Mouse (Mus musculus): ENCODE measurements around the gene Alb. TPM values are rescaled to one million over a fixed set of nuclear protein-coding genes. Genes with fewer than 3 reads are reported as not detected.

Alb gene
- not detected for polyA plus RNA-seq (2017; shearing (Covaris generic))

GRCm38 (mm10) chr5:90460619-90461018 lies at the start of gene Alb:
Gene Alb (plus strand): TSS chr5:90460897.

DNA sequence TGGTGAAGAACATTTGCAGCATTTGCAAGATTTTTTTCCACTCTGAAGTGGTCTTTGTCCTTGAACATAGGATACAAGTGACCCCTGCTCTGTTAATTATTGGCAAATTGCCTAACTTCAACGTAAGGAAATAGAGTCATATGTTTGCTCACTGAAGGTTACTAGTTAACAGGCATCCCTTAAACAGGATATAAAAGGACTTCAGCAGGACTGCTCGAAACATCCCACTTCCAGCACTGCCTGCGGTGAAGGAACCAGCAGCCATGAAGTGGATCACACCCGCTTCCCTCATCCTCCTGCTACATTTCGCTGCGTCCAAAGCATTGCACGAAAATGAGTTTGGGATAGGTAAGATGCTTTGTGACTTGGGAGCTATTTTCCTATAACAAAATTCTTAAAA lies 29.8 kb downstream of the Alb start, which contains the start of gene Afp:
Afp (plus strand) TSS at position 220 of the 400 bp plus-strand sequence.

GRCm38 (mm10) chr5:90518356-90519100 lies 57.8 kb downstream of the Alb start, which contains the start of gene Afm:
Gene Afm (plus strand): TSS chr5:90518932.

Other genes with a start within 250 kb of the Alb start
- gene Cox18, start 236.9 kb upstream of the Alb start, polyA plus RNA-seq (2017; shearing (Covaris generic)), result 21.5 TPM
- gene Ankrd17, start 94.3 kb upstream of the Alb start, polyA plus RNA-seq (2017; shearing (Covaris generic)), result 27.7 TPM
- gene Gm9958, start 93.7 kb upstream of the Alb start, polyA plus RNA-seq (2017; shearing (Covaris generic)), result 0.71 TPM
- 4.1 TPM for gene Afp, start 29.8 kb downstream of the Alb start, polyA plus RNA-seq (2017; shearing (Covaris generic))
- gene Afm, start 58.0 kb downstream of the Alb start, polyA plus RNA-seq (2017; shearing (Covaris generic)), result not detected
- gene 5830473C10Rik, start 100.2 kb downstream of the Alb start, polyA plus RNA-seq (2017; shearing (Covaris generic)), result not detected
- gene Rassf6, start 179.8 kb downstream of the Alb start, polyA plus RNA-seq (2017; shearing (Covaris generic)), result 1.6 TPM

Data from activated CD4-positive, CD25-positive, alpha-beta regulatory T cell, adult 9 weeks (primary cell).